Mouse (Mus musculus) MEL (cell line): Measurements from ENCODE around the gene Scnm1. TPM values are rescaled to one million over a fixed set of nuclear protein-coding genes. Genes with fewer than 3 reads are reported as not detected.

ENCODE experiments used
- DNase-seq: peaks from one replicate; pipeline ENCODE4 v3.0.0; 2011; ENCODE audit warnings: low read depth, low spot score
- H3K27ac ChIP-seq: 2 replicates; pipeline ENCODE4 v1.5.1; 2012; ENCODE audit warnings: low read depth, mild to moderate bottlenecking, control low read depth, low read length, moderate library complexity; ENCODE audit not compliant: control insufficient read depth
- H3K27me3 ChIP-seq, 2 experiments: fragments of 150-350 bp in 1 of 2; sonication (generic) in 1 of 2; 2 replicates each; pipeline ENCODE4 v1.6.1; 2012; ENCODE audit warnings: low read length in 2 of 2, mild to moderate bottlenecking in 2 of 2, improper control_type of control experiment in 1 of 2, moderate library complexity in 1 of 2; ENCODE audit not compliant: insufficient read depth in 2 of 2, control insufficient read depth in 1 of 2
- H3K36me3 ChIP-seq, 2 experiments: 2 replicates each; pipeline ENCODE4 v1.6.1; 2012 to 2014; ENCODE audit warnings: low read length in 2 of 2, improper control_type of control experiment in 1 of 2, inconsistent platforms in 1 of 2, mild to moderate bottlenecking in 1 of 2; ENCODE audit not compliant: insufficient read depth in 2 of 2, control insufficient read depth in 1 of 2
- H3K4me1 ChIP-seq, 2 experiments: fragments of 150-350 bp in 1 of 2; sonication (generic) in 1 of 2; 2 replicates each; pipeline ENCODE4 v1.6.1; 2012; ENCODE audit warnings: low read length in 2 of 2, improper control_type of control experiment in 1 of 2, mild to moderate bottlenecking in 1 of 2; ENCODE audit not compliant: insufficient read depth in 2 of 2, control insufficient read depth in 1 of 2
- H3K4me3 ChIP-seq, 2 experiments: fragments of 150-350 bp in 1 of 2; sonication (generic) in 1 of 2; 2 replicates each; pipeline ENCODE4 v1.5.1; 2012; ENCODE audit warnings: low read depth in 2 of 2, low read length in 2 of 2, mild to moderate bottlenecking in 2 of 2, moderate library complexity in 2 of 2, control low read depth in 1 of 2, improper control_type of control experiment in 1 of 2; ENCODE audit not compliant: control insufficient read depth in 1 of 2, insufficient read depth in 1 of 2
- H3K79me2 ChIP-seq: 2 replicates; pipeline ENCODE4 v1.6.1; 2012; ENCODE audit warnings: mild to moderate bottlenecking, low read length, moderate library complexity; ENCODE audit not compliant: control insufficient read depth, poor library complexity, insufficient read depth
- H3K9ac ChIP-seq: 2 replicates; pipeline ENCODE4 v1.6.1; 2012; ENCODE audit warnings: low read depth, mild to moderate bottlenecking, control low read depth, low read length, moderate library complexity; ENCODE audit not compliant: control insufficient read depth, poor library complexity, severe bottlenecking
- H3K9me3 ChIP-seq: fragments of 150-350 bp; sonication (generic); replicated peaks from 2 replicates; pipeline ENCODE4 v1.6.1; 2012; ENCODE audit warnings: mild to moderate bottlenecking, low read length, improper control_type of control experiment, moderate library complexity; ENCODE audit not compliant: insufficient read depth
- BHLHE40 ChIP-seq: IDR thresholded peaks from 2 replicates; pipeline ENCODE4 v1.6.1; 2012; ENCODE audit warnings: low read depth, mild to moderate bottlenecking, inconsistent platforms, low read length, improper control_type of control experiment, borderline replicate concordance
- CHD2 ChIP-seq: IDR thresholded peaks from 2 replicates; pipeline ENCODE4 v1.6.1; 2011; ENCODE audit warnings: low read length, improper control_type of control experiment
- CTCF ChIP-seq, 3 experiments: IDR thresholded peaks in 2 of 3; conservative IDR thresholded peaks in 1 of 3; 2 replicates each; pipeline ENCODE4 v1.5.1; 2011 to 2012; ENCODE audit warnings: low read length in 3 of 3, low read depth in 2 of 3, mild to moderate bottlenecking in 2 of 3, improper control_type of control experiment in 1 of 3, inconsistent platforms in 1 of 3, mixed read lengths in 1 of 3, moderate library complexity in 1 of 3; ENCODE audit not compliant: control insufficient read depth in 1 of 3, insufficient read depth in 1 of 3, poor library complexity in 1 of 3, severe bottlenecking in 1 of 3
- GABPA ChIP-seq: IDR thresholded peaks from 2 replicates; pipeline ENCODE4 v1.6.1; 2012; ENCODE audit warnings: low read depth, mild to moderate bottlenecking, inconsistent platforms, low read length, improper control_type of control experiment, moderate library complexity
- HCFC1 ChIP-seq: IDR thresholded peaks from 2 replicates; pipeline ENCODE4 v1.6.1; 2012; ENCODE audit warnings: low read depth, mild to moderate bottlenecking, inconsistent platforms, low read length, improper control_type of control experiment, moderate library complexity
- JUND ChIP-seq: IDR thresholded peaks from 2 replicates; pipeline ENCODE4 v1.6.1; 2011; ENCODE audit warnings: low read depth, mild to moderate bottlenecking, improper control_type of control experiment, low read length
- MAX ChIP-seq: IDR thresholded peaks from 2 replicates; pipeline ENCODE4 v1.6.1; 2011; ENCODE audit warnings: low read length, improper control_type of control experiment
- MYB ChIP-seq: IDR thresholded peaks from 2 replicates; pipeline ENCODE4 v1.6.1; 2011; ENCODE audit warnings: mild to moderate bottlenecking, low read depth, low read length, improper control_type of control experiment
- MYC ChIP-seq: IDR thresholded peaks from 2 replicates; pipeline ENCODE4 v1.6.1; 2011; ENCODE audit warnings: low read depth, mild to moderate bottlenecking, low read length, improper control_type of control experiment, moderate library complexity
- NRF1 ChIP-seq: IDR thresholded peaks from 2 replicates; pipeline ENCODE4 v1.6.1; 2014; ENCODE audit warnings: low read depth, mild to moderate bottlenecking, inconsistent platforms, low read length, improper control_type of control experiment, moderate library complexity; ENCODE audit not compliant: poor library complexity, insufficient read depth, severe bottlenecking
- POLR2A ChIP-seq, 2 experiments: IDR thresholded peaks; 2 replicates each; pipeline ENCODE4 v1.6.1; 2011 to 2012; ENCODE audit warnings: low read length in 2 of 2, mild to moderate bottlenecking in 2 of 2, control low read depth in 1 of 2, improper control_type of control experiment in 1 of 2, low read depth in 1 of 2, moderate library complexity in 1 of 2; ENCODE audit not compliant: control insufficient read depth in 1 of 2, insufficient read depth in 1 of 2, poor library complexity in 1 of 2
- POLR2AphosphoS2 ChIP-seq: IDR thresholded peaks from 2 replicates; pipeline ENCODE4 v1.6.1; 2011; ENCODE audit warnings: low read length, improper control_type of control experiment
- POLR2AphosphoS5 ChIP-seq: IDR thresholded peaks from 2 replicates; pipeline ENCODE4 v1.6.1; 2012; ENCODE audit warnings: low read depth, borderline replicate concordance, mild to moderate bottlenecking, inconsistent platforms, low read length, moderate library complexity, mixed read lengths
- RAD21 ChIP-seq: IDR thresholded peaks from 2 replicates; pipeline ENCODE4 v1.6.1; 2011; ENCODE audit warnings: mild to moderate bottlenecking, low read depth, low read length, improper control_type of control experiment
- SMC3 ChIP-seq: IDR thresholded peaks from 2 replicates; pipeline ENCODE4 v1.6.1; 2011; ENCODE audit warnings: low read depth, low read length, improper control_type of control experiment
- TBP ChIP-seq: IDR thresholded peaks from 2 replicates; pipeline ENCODE4 v1.8.0; 2011; ENCODE audit warnings: low read depth, low read length, improper control_type of control experiment
- ZC3H11A ChIP-seq: IDR thresholded peaks from 2 replicates; pipeline ENCODE4 v1.6.1; 2012; ENCODE audit warnings: low read depth, mild to moderate bottlenecking, inconsistent platforms, low read length, improper control_type of control experiment
- ZNF384 ChIP-seq: IDR thresholded peaks from 2 replicates; pipeline ENCODE4 v1.6.1; 2012; ENCODE audit warnings: low read depth, mild to moderate bottlenecking, inconsistent platforms, low read length, improper control_type of control experiment
- polyA plus RNA-seq, 2 experiments: library from polyadenylated mRNA; stranded (reverse) in 1 of 2; unstranded in 1 of 2; fragments of >175 nt in 1 of 2; fragments of >200 nt in 1 of 2; gene quantifications; 2 replicates each; pipeline versions ENCODE4 v1.2.1 to v1.2.4; 2012; ENCODE audit warnings: low replicate concordance in 2 of 2, low read depth in 1 of 2; ENCODE audit not compliant: insufficient read length in 2 of 2, insufficient read depth in 1 of 2, missing spikeins in 1 of 2
- total RNA-seq: library from RNA; depleted of rRNA; stranded (reverse); fragments of 300-350 nt; gene quantifications from 2 replicates; pipeline ENCODE4 v1.2.3, GENCODE M21; 2012

Scnm1 gene
- total and polyA plus RNA-seq, 3 experiments, result 93.1 to 104 TPM; not detected in 1

GRCm38 (mm10) chr3:95124246-95124645 lies 9.6 kb downstream of the Scnm1 start, which contains the start of gene Tmod4:
Gene Tmod4 (plus strand): TSS chr3:95124476.
- TF ChIP-seq MAX, result no peak
- 0 out of 2 replicates have a peak, but pooled peaks have one; percentile 27 for TF ChIP-seq POLR2AphosphoS2
- no peak for TF ChIP-seq BHLHE40
- TF ChIP-seq POLR2A (IDR thresholded peaks at IDR 0.05; ENCODE audit: control insufficient read depth in 1 of 2, insufficient read depth in 1 of 2, low read depth in 1 of 2, low read length in 2 of 2, poor library complexity in 1 of 2), result no peak
- TF ChIP-seq CTCF (IDR thresholded peaks at IDR 0.05 in 2 of 3, conservative IDR thresholded peaks at IDR 0.05 in 1 of 3; ENCODE audit: control insufficient read depth in 1 of 3, insufficient read depth in 1 of 3, low read depth in 2 of 3, low read length in 3 of 3, poor library complexity in 1 of 3, severe bottlenecking in 1 of 3), result peak; percentile 74 to 96 (median 75)
- 0 out of 2 replicates have a peak, but pooled peaks have one; percentile 17 for TF ChIP-seq ZNF384
- no peak for TF ChIP-seq JUND
- TF ChIP-seq RAD21, result peak; percentile 22
- TF ChIP-seq ZC3H11A, result no peak
- peak; percentile 48 for TF ChIP-seq SMC3
- no peak for TF ChIP-seq HCFC1
- no peak for TF ChIP-seq TBP
- TF ChIP-seq NRF1, result no peak
- no peak for TF ChIP-seq MYC
- H3K27ac ChIP-seq, result no peak within 1 kb of the TSS
- no peaks in the 10 kb centered on the region for H3K4me1 ChIP-seq
- no peaks in the 10 kb centered on the region for H3K27me3 ChIP-seq
- H3K36me3 ChIP-seq, result peaks cover 0 to 18% of the 10 kb centered on the region in 2 experiments; a peak in 2 of 4 replicates
- no peaks in the 10 kb centered on the region for H3K9me3 ChIP-seq
- no peak within 1 kb of the TSS for H3K9ac ChIP-seq
- peak; percentile 66 for DNase-seq
- no peak within 1 kb of the TSS for H3K4me3 ChIP-seq
- H3K79me2 ChIP-seq, result no peaks in the 10 kb centered on the region

GRCm38 (mm10) chr3:95121580-95121979 lies 12.2 kb downstream of the Scnm1 start:
- Histone ChIP-seq H3K9me3 (no peaks in the 10 kb centered on the region), H3K27ac (no peak overlapping the region), H3K79me2 (no peaks in the 10 kb centered on the region), H3K9ac (no peak overlapping the region), H3K4me3 (no peak overlapping the region), H3K36me3 (peaks cover 0 to 27% of the 10 kb centered on the region in 2 experiments; a peak in 2 of 4 replicates), H3K4me1 (no peaks in the 10 kb centered on the region), H3K27me3 (no peaks in the 10 kb centered on the region)
- no peak for DNase-seq
- TF ChIP-seq GABPA (no peak), POLR2AphosphoS5 (no peak), MYB (no peak), CHD2 (no peak)
